Mouse (Mus musculus): ENCODE data around the gene Gypa. TPM values are rescaled to one million over a fixed set of nuclear protein-coding genes. Genes with fewer than 3 reads are reported as not detected.

Gene Gypa
- polyA plus RNA-seq (2015; fragmentation: Nextera tagmentation; extraction: Ambion mirVana) = 3.1 and 4.6 TPM in 2 replicates

GRCm38 (mm10) chr8:80493523-80494345 lies at the start of gene Gypa:
Gypa (plus strand) TSS chr8:80493781.
- Histone ChIP-seq H3K36me3 (no peaks in the 10 kb centered on the region), H3K27ac (replicated peaks) (no peak within 1 kb of the TSS), H3K27me3 (no peaks in the 10 kb centered on the region), H3K4me3 (peak within 1 kb of the TSS; percentile 51), H3K9ac (peak within 1 kb of the TSS; percentile 41), H3K9me3 (no peaks in the 10 kb centered on the region), H3K4me1 (replicated peaks) (peaks cover 7% of the 10 kb centered on the region; the same call in 1 of the 2 replicates), H3K4me2 (peak within 1 kb of the TSS; percentile 89)
- peak; percentile 63; the same call in 1 of the 2 replicates for ATAC-seq (ENCODE audit: low FRiP score, low read depth)
- 32% methylated on average over 14 of the region's 14 CpGs for WGBS

GRCm38 (mm10) chr8:80444534-80445072 lies 49.0 kb upstream of the Gypa start:
- Histone ChIP-seq H3K4me1 (replicated peaks) (no peaks in the 10 kb centered on the region), H3K27me3 (no peaks in the 10 kb centered on the region), H3K4me2 (no peak overlapping the region), H3K4me3 (no peak overlapping the region), H3K9ac (no peak overlapping the region), H3K27ac (replicated peaks) (no peak overlapping the region), H3K9me3 (no peaks in the 10 kb centered on the region), H3K36me3 (no peaks in the 10 kb centered on the region)
- 74% methylated on average over 4 of the region's 4 CpGs for WGBS
- ATAC-seq (ENCODE audit: low FRiP score, low read depth) = no peak

- H3K4me3 ChIP-seq = no peak overlapping the region
- 57% methylated on average over 4 of the region's 4 CpGs for WGBS
Measured at GRCm38 (mm10) chr8:80447217-80447616, 46.4 kb upstream of the Gypa start.

GRCm38 (mm10) chr8:80451938-80452690 lies 41.5 kb upstream of the Gypa start:
- no peak overlapping the region for H3K4me3 ChIP-seq
- 54% methylated on average over 19 of the region's 19 CpGs for WGBS
- H3K9ac ChIP-seq = no peak overlapping the region
- H3K27ac ChIP-seq (replicated peaks) = no peak overlapping the region
- no peaks in the 10 kb centered on the region for H3K4me1 ChIP-seq (replicated peaks)
- H3K36me3 ChIP-seq = no peaks in the 10 kb centered on the region
- no peaks in the 10 kb centered on the region for H3K27me3 ChIP-seq
- peak overlapping the region; percentile 16; the same call in 1 of the 2 replicates for H3K4me2 ChIP-seq
- H3K9me3 ChIP-seq = no peaks in the 10 kb centered on the region
- peak; percentile 77 for ATAC-seq (ENCODE audit: low FRiP score, low read depth)

More at GRCm38 (mm10) chr8:80447217-80447616, 46.4 kb upstream of the Gypa start:
- no peak overlapping the region for H3K9ac ChIP-seq
- no peak for ATAC-seq (ENCODE audit: low FRiP score, low read depth)
- H3K36me3 ChIP-seq = no peaks in the 10 kb centered on the region
- H3K4me1 ChIP-seq (replicated peaks) = no peaks in the 10 kb centered on the region
- no peak overlapping the region for H3K4me2 ChIP-seq
- H3K9me3 ChIP-seq = no peaks in the 10 kb centered on the region
- no peak overlapping the region for H3K27ac ChIP-seq (replicated peaks)
- H3K27me3 ChIP-seq = no peaks in the 10 kb centered on the region

GRCm38 (mm10) chr8:80463450-80463917 lies 30.1 kb upstream of the Gypa start:
- H3K27ac ChIP-seq (replicated peaks) = no peak overlapping the region
- no peak overlapping the region for H3K4me2 ChIP-seq
- H3K36me3 ChIP-seq = no peaks in the 10 kb centered on the region
- H3K27me3 ChIP-seq = no peaks in the 10 kb centered on the region
- H3K4me1 ChIP-seq (replicated peaks) = no peaks in the 10 kb centered on the region
- 78% methylated on average over 4 of the region's 4 CpGs for WGBS
- H3K9me3 ChIP-seq = no peaks in the 10 kb centered on the region
- H3K4me3 ChIP-seq = no peak overlapping the region
- no peak for ATAC-seq (ENCODE audit: low FRiP score, low read depth)
- H3K9ac ChIP-seq = no peak overlapping the region

GRCm38 (mm10) chr8:80474971-80475370 lies 18.6 kb upstream of the Gypa start:
- H3K9me3 ChIP-seq = no peaks in the 10 kb centered on the region
- no peak for ATAC-seq (ENCODE audit: low FRiP score, low read depth)
- WGBS = 50% methylated on average over 7 of the region's 7 CpGs

GRCm38 (mm10) chr8:80478156-80478555 lies 15.4 kb upstream of the Gypa start:
- no peak for ATAC-seq (ENCODE audit: low FRiP score, low read depth)
- Histone ChIP-seq H3K4me3 (no peak overlapping the region), H3K4me1 (replicated peaks) (no peaks in the 10 kb centered on the region), H3K9me3 (no peaks in the 10 kb centered on the region), H3K9ac (no peak overlapping the region), H3K36me3 (no peaks in the 10 kb centered on the region), H3K27me3 (no peaks in the 10 kb centered on the region), H3K4me2 (no peak overlapping the region), H3K27ac (replicated peaks) (no peak overlapping the region)
- 76% methylated on average over 5 of the region's 5 CpGs for WGBS

More at GRCm38 (mm10) chr8:80474971-80475370, 18.6 kb upstream of the Gypa start:
- H3K4me3 ChIP-seq = no peak overlapping the region
- no peak overlapping the region for H3K27ac ChIP-seq (replicated peaks)
- H3K4me2 ChIP-seq = no peak overlapping the region
- H3K9ac ChIP-seq = no peak overlapping the region
- no peaks in the 10 kb centered on the region for H3K36me3 ChIP-seq
- no peaks in the 10 kb centered on the region for H3K27me3 ChIP-seq
- no peaks in the 10 kb centered on the region for H3K4me1 ChIP-seq (replicated peaks)

GRCm38 (mm10) chr8:80479129-80479528 lies 14.5 kb upstream of the Gypa start:
- Histone ChIP-seq H3K9me3 (no peaks in the 10 kb centered on the region), H3K4me1 (replicated peaks) (no peaks in the 10 kb centered on the region), H3K27ac (replicated peaks) (no peak overlapping the region), H3K36me3 (no peaks in the 10 kb centered on the region), H3K27me3 (no peaks in the 10 kb centered on the region), H3K4me3 (no peak overlapping the region), H3K4me2 (no peak overlapping the region), H3K9ac (no peak overlapping the region)
- ATAC-seq (ENCODE audit: low FRiP score, low read depth) = no peak
- 73% methylated on average over 1 of the region's 1 CpGs for WGBS

- Histone ChIP-seq H3K36me3 (no peaks in the 10 kb centered on the region), H3K4me3 (no peak overlapping the region), H3K4me2 (no peak overlapping the region), H3K27me3 (no peaks in the 10 kb centered on the region), H3K4me1 (replicated peaks) (no peaks in the 10 kb centered on the region), H3K27ac (replicated peaks) (no peak overlapping the region), H3K9ac (no peak overlapping the region), H3K9me3 (no peaks in the 10 kb centered on the region)
- ATAC-seq (ENCODE audit: low FRiP score, low read depth) = no peak
- 80% methylated on average over 6 of the region's 6 CpGs for WGBS
Measured at GRCm38 (mm10) chr8:80482173-80482572, 11.4 kb upstream of the Gypa start.

- H3K9me3 ChIP-seq = no peaks in the 10 kb centered on the region
- 41% methylated on average over 16 of the region's 16 CpGs for WGBS
- no peak overlapping the region for H3K9ac ChIP-seq
- H3K27me3 ChIP-seq = no peaks in the 10 kb centered on the region
- no peaks in the 10 kb centered on the region for H3K4me1 ChIP-seq (replicated peaks)
- no peaks in the 10 kb centered on the region for H3K36me3 ChIP-seq
- H3K27ac ChIP-seq (replicated peaks) = no peak overlapping the region
- no peak overlapping the region for H3K4me3 ChIP-seq
- peak overlapping the region; percentile 46 for H3K4me2 ChIP-seq
- no peak; the same call in 1 of the 2 replicates for ATAC-seq (ENCODE audit: low FRiP score, low read depth)
Measured at GRCm38 (mm10) chr8:80482822-80483774, 10.5 kb upstream of the Gypa start.

- Histone ChIP-seq H3K9ac (no peak overlapping the region), H3K27ac (replicated peaks) (no peak overlapping the region), H3K27me3 (no peaks in the 10 kb centered on the region), H3K4me2 (no peak overlapping the region), H3K4me1 (replicated peaks) (peaks cover 7% of the 10 kb centered on the region; the same call in 1 of the 2 replicates), H3K4me3 (no peak overlapping the region), H3K36me3 (no peaks in the 10 kb centered on the region), H3K9me3 (no peaks in the 10 kb centered on the region)
- 48% methylated on average over 1 of the region's 1 CpGs for WGBS
- ATAC-seq (ENCODE audit: low FRiP score, low read depth) = no peak
Measured at GRCm38 (mm10) chr8:80491562-80491961, 2.0 kb upstream of the Gypa start.
